Mouse (Mus musculus) forebrain, embryonic 12.5 days (tissue): ENCODE measurements around the gene Gbp9. TPM values are rescaled to one million over a fixed set of nuclear protein-coding genes. Genes with fewer than 3 reads are reported as not detected.

Source experiments
- polyA plus RNA-seq: library from polyadenylated mRNA; unstranded; fragments of >200 nt; fragmentation: Nextera tagmentation; extraction: Ambion mirVana; gene quantifications from 2 replicates; pipeline ENCODE4 v1.2.1, GENCODE M21; 2016

Gbp9 gene
- polyA plus RNA-seq, 1 experiment from 2014 or later: 0.59 TPM

Other genes starting within 250 kb of the Gbp9 start
- 0.19 and 0.37 TPM in 2 replicates for gene Abcg3, start 156.8 kb downstream of the Gbp9 start, polyA plus RNA-seq
- 0.22 and 0.44 TPM in 2 replicates for gene Gbp8, start within 50 bp of the Gbp9 start, polyA plus RNA-seq
- gene Gbp4, start within 50 bp of the Gbp9 start, polyA plus RNA-seq: 0.19 and 0.20 TPM in 2 replicates
- gene Gbp10, start 100.0 kb upstream of the Gbp9 start, polyA plus RNA-seq: not detected in 2 replicates
- 0.12 TPM in 1 of 2 replicates, not detected in the other for gene Gm43302, start 154.2 kb upstream of the Gbp9 start, polyA plus RNA-seq
- 0.58 and 0.93 TPM in 2 replicates for gene Gbp6, start 154.2 kb upstream of the Gbp9 start, polyA plus RNA-seq